Mouse (Mus musculus) thymus, adult 2 months (tissue): Measurements from ENCODE around the gene Asb16. TPM values are rescaled to one million over a fixed set of nuclear protein-coding genes. Genes with fewer than 3 reads are reported as not detected.
A peak's percentile ranks its signal among the peaks of the same experiment; 100 is the strongest.

ENCODE experiments used
- DNase-seq: peaks from one replicate; pipeline ENCODE4 v3.0.0; 2021
- H3K27ac ChIP-seq: fragments of 200-500 bp; 2 replicates; pipeline ENCODE4 v1.5.1; 2012; ENCODE audit warnings: low read length, control low read depth; ENCODE audit not compliant: control insufficient read depth, insufficient read depth
- H3K27me3 ChIP-seq: fragments of 200-500 bp; 2 replicates; pipeline ENCODE4 v1.6.1; 2012; ENCODE audit warnings: mild to moderate bottlenecking, low read length, moderate library complexity, mixed read lengths; ENCODE audit not compliant: control insufficient read depth, insufficient read depth
- H3K36me3 ChIP-seq: fragments of 200-500 bp; 2 replicates; pipeline ENCODE4 v1.6.1; 2012; ENCODE audit warnings: mild to moderate bottlenecking, low read length, moderate library complexity; ENCODE audit not compliant: control insufficient read depth, insufficient read depth
- H3K4me1 ChIP-seq: fragments of 200-500 bp; replicated peaks from 2 replicates; pipeline ENCODE4 v1.6.1; 2012; ENCODE audit warnings: low read length; ENCODE audit not compliant: control insufficient read depth, insufficient read depth
- H3K4me3 ChIP-seq: fragments of 200-500 bp; 2 replicates; pipeline ENCODE4 v1.5.1; 2012; ENCODE audit warnings: mild to moderate bottlenecking, low read length, control low read depth, moderate library complexity; ENCODE audit not compliant: control insufficient read depth, insufficient read depth
- CTCF ChIP-seq: fragments of 200-500 bp; IDR thresholded peaks from 2 replicates; pipeline ENCODE4 v1.5.1; 2012; ENCODE audit warnings: mild to moderate bottlenecking, control low read depth, low read length, moderate library complexity, borderline replicate concordance; ENCODE audit not compliant: control insufficient read depth, poor library complexity, insufficient read depth; ENCODE audit errors: extremely low read depth
- POLR2A ChIP-seq: fragments of 200-500 bp; IDR thresholded peaks from 2 replicates; pipeline ENCODE4 v1.6.1; 2012; ENCODE audit warnings: mild to moderate bottlenecking, low read length, control low read depth, moderate library complexity; ENCODE audit not compliant: control insufficient read depth, poor library complexity, insufficient read depth; ENCODE audit errors: extremely low read depth
- WGBS: fragments of 180-500 bp; shearing (Covaris S2); methylation state at CpG from one replicate; pipeline ENCODE4 v1.1.7; 2018; 5-methylcytosine and 5-hydroxymethylcytosine counted together
- polyA plus RNA-seq: library from polyadenylated mRNA; depleted of rRNA; stranded (reverse); fragments of >200 nt; gene quantifications from 2 replicates; pipeline ENCODE4 v1.2.3, GENCODE M21; 2012

Asb16 gene
- polyA plus RNA-seq, 1 experiment, result 0.12 TPM

- Histone ChIP-seq H3K4me1 (peaks cover 17% of the 10 kb centered on the region), H3K36me3 (peaks cover 21% of the 10 kb centered on the region), H3K27me3 (no peaks in the 10 kb centered on the region), H3K27ac (peak overlapping the region; percentile 92), H3K4me3 (peak overlapping the region; percentile 85)
- TF ChIP-seq CTCF (no peak), POLR2A (0 out of 2 replicates have a peak, but pooled peaks have one; percentile 17)
- DNase-seq, result peak; percentile 72
- WGBS, result under 1% methylated on average over 58 of the region's 73 CpGs
Measured at GRCm38 (mm10) chr11:102295598-102296471, 27.3 kb downstream of the Asb16 start.

DNA sequence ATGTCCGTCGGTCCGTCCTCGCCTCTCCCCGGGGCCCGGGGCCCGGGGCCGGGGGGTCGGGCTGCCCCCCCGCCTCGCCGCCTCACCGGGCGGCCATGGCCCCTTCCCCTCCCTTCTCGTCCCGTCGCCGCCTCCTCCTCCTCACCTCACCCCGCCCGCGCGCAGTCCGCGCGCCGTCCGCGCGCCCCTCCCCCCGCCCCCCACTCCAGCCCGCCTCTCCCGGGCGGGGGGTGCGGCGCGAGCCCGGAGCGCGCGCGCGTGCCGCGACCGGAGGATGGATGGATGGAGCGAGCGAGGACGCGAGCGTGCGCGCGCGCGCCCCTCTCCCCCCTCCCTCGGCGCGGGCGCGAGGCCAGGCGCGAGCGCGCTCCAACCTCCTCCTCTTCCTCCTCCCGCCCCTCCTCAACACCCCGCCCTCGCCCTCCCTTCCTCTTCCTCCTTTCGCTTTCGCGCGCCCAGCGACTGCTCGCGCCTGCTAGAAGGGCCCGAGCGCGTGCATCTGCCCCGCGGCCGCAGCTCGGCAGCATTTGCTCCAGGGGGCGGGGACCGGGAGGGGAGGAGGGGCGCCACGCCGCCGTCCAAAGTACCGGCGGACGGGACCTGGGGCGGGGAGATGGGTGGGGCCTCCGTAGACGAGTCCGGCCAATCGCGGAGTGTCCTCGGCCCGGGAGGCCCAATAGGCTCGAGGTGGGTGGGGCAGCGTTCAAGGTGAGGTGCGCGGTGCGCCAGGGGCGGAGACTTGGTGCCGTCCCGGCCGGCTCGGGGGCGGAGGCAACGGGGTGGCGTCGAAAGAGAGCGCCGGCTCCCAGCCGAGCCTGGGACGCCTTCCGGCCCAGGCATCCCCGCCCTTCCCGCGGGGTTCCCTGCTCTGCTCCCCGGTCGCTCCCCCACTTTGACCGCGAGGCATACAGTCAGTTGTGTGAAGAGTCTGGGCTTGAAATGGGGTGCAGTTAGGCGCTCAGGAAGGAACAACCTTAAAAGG is 28.2 kb downstream of the Asb16 start, which contains the start of gene Atxn7l3:
Gene Atxn7l3 (minus strand): TSS at position 141 of the 982 bp plus-strand sequence.
- H3K27me3 ChIP-seq, result no peaks in the 10 kb centered on the region
- H3K4me1 ChIP-seq, result peaks cover 17% of the 10 kb centered on the region
- peak within 1 kb of the TSS; percentile 92 for H3K27ac ChIP-seq
- peak; percentile 86 for TF ChIP-seq POLR2A
- no peak for TF ChIP-seq CTCF
- H3K36me3 ChIP-seq, result peaks cover 12% of the 10 kb centered on the region
- peak within 1 kb of the TSS; percentile 85 for H3K4me3 ChIP-seq
- WGBS, result under 1% methylated on average over 80 of the region's 125 CpGs
- DNase-seq, result peak; percentile 99

DNA sequence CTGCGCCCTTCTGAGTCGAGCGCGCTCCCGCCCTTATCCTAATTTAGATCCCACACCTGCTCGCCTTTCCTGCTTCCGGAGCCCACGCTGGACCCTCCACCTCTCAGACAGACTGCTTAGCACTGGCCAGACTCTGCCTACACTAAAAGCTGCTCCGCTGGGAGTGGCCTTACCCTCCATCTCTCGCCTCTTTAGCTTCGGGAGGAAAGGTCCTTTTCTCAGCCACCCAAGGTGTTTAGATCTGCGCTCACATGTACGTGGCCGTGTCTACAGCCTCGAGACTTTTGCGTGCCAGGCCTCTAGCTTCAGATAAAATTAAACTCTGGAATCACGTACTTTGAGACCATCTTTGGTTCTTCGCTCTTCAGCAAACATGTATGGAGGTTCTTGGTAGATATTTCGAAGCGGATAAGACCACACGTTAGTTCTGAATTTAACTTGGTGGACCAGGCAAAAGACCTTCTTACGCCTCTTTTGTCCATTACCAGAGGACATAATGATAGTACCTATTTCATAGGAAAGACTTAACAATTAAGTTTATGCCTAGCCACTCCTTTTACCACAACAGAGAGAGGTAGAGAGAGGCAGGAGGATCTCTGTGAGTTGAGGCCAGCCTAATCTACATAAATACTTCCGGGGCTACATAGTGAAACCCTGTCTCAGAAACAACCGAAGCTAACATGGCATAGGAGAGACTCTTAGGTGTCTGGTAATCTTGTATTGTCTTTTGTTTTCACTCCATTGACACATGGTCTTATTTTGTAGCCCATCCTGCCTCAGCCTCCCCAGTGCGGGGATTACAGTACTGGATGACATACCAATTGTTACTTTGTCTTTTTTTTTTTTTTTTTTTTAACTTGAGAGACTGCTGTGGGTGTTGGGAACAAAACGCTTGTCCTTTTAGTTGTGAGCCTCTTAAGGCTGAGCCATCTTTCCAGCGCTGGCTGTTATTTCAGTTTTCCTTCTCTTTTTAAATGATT is 29.3 kb downstream of the Asb16 start:
- peaks cover 17% of the 10 kb centered on the region for H3K4me1 ChIP-seq
- WGBS, result 21% methylated on average over 27 of the region's 27 CpGs
- peak overlapping the region; percentile 77 for H3K27ac ChIP-seq
- H3K4me3 ChIP-seq, result peak overlapping the region; percentile 54
- DNase-seq, result no peak
- no peak for TF ChIP-seq CTCF
- TF ChIP-seq POLR2A, result no peak
- 0 out of 2 replicates have a peak, but pooled peaks cover 3% of the 10 kb centered on the region for H3K36me3 ChIP-seq
- H3K27me3 ChIP-seq, result no peaks in the 10 kb centered on the region

DNA sequence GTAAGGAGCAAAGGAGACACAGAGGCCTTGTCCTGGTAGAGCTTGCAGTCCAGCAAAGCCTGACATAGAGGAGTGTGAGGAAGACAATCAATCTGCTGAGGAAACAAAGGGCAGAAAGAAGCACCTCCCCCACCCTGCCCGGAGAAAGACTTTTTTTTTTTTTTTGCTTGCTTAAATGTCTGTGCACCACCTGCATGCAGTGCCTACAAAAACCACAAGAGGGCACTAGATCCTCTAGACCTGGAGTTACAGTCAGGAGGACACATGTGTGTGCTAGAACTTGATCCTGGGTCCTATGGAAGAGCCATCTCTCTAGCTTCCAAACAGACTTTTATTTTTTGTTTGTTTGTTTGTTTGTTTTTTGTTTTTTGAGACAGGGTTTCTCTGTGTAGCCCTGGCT is 31.3 kb downstream of the Asb16 start:
- WGBS, result 13% methylated on average over 1 of the region's 1 CpGs
- Histone ChIP-seq H3K4me1 (peaks cover 12% of the 10 kb centered on the region), H3K4me3 (no peak overlapping the region), H3K27ac (no peak overlapping the region), H3K36me3 (no peaks in the 10 kb centered on the region), H3K27me3 (no peaks in the 10 kb centered on the region)
- DNase-seq, result peak; percentile 80
- TF ChIP-seq CTCF (no peak), POLR2A (no peak)

GRCm38 (mm10) chr11:102304141-102304540 is 35.6 kb downstream of the Asb16 start:
- TF ChIP-seq POLR2A, result no peak
- no peak for TF ChIP-seq CTCF
- no peak overlapping the region for H3K4me3 ChIP-seq
- H3K27me3 ChIP-seq, result no peaks in the 10 kb centered on the region
- H3K36me3 ChIP-seq, result peaks cover 22% of the 10 kb centered on the region
- no peak overlapping the region for H3K27ac ChIP-seq
- no peak for DNase-seq
- peaks cover 7% of the 10 kb centered on the region for H3K4me1 ChIP-seq
- WGBS, result 92% methylated on average over 2 of the region's 2 CpGs
